Mouse (Mus musculus): ENCODE measurements at regions not wholly inside any gene's neighbourhood (a gene's known extent, or its start where the extent isn't known, plus 50 kb on each side); places are given as distances from the start of the nearest gene placed in this dataset.

GRCm38 (mm10) chr2:167821186-167821585, 110.7 kb upstream of the Ptpn1 start:
- no peak for DNase-seq (ENCODE audit: low spot score)

- no peak for DNase-seq (ENCODE audit: low spot score)
Observed at GRCm38 (mm10) chr2:167818799-167819198, 113.1 kb upstream of the Ptpn1 start.

DNA sequence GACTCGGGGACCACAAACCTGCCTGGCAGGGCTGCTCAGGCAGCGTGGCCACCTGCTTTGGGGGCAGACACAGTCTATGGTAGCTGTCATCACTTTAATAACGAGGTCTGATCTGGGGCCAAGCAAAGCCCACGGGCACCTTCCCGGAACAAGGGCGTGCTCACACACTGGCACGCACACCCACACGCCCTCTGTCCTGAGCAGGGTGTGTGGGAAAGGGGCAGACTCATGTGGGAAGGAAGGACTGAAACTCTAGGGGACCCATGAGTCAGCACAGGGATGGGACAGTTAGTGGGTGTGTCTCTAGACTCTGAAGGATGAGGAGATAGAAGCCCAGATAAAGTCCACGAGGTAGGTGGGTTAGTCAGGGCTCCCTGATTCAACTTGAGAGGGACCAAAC, 114.8 kb upstream of the Ptpn1 start:
- DNase-seq (ENCODE audit: low spot score), result no peak

- no peak for DNase-seq (ENCODE audit: low spot score)
Observed at GRCm38 (mm10) chr2:167815123-167815522, 116.7 kb upstream of the Ptpn1 start.

GRCm38 (mm10) chr2:167809256-167809655, 119.6 kb upstream of the Tmem189 start:
- no peak for DNase-seq (ENCODE audit: low spot score)

GRCm38 (mm10) chr2:167805629-167806304, 116.1 kb upstream of the Tmem189 start:
- no peak for DNase-seq (ENCODE audit: low spot score)

- DNase-seq (ENCODE audit: low spot score), result no peak
Observed at GRCm38 (mm10) chr2:167804493-167805227, 115.0 kb upstream of the Tmem189 start.

GRCm38 (mm10) chr2:167802494-167802893, 112.9 kb upstream of the Tmem189 start:
- DNase-seq (ENCODE audit: low spot score), result no peak

DNA sequence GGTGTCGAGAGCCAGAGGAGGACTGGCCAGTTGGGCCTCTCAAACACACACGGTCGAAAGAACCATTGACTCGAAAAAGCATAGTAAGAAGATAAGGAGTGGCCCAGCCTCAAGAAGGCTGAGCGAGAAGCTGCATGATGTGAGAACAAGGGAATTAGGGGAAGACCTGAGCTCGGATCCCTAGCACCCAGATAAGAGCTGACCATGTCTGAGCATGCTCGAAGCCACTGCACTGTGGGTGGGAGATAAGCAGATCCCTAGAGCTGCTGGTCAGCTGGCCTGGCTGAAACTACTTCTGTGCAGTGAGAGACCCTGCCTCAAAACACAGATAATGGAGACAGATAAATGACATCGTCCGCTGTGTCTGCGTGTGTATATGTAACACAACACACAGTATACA, 111.8 kb upstream of the Tmem189 start:
- DNase-seq (ENCODE audit: low spot score), result no peak

- no peak for DNase-seq (ENCODE audit: low spot score)
Observed at GRCm38 (mm10) chr2:167800648-167801245, 111.1 kb upstream of the Tmem189 start.

GRCm38 (mm10) chr2:167799629-167800387, 110.2 kb upstream of the Tmem189 start:
- no peak for DNase-seq (ENCODE audit: low spot score)

DNA sequence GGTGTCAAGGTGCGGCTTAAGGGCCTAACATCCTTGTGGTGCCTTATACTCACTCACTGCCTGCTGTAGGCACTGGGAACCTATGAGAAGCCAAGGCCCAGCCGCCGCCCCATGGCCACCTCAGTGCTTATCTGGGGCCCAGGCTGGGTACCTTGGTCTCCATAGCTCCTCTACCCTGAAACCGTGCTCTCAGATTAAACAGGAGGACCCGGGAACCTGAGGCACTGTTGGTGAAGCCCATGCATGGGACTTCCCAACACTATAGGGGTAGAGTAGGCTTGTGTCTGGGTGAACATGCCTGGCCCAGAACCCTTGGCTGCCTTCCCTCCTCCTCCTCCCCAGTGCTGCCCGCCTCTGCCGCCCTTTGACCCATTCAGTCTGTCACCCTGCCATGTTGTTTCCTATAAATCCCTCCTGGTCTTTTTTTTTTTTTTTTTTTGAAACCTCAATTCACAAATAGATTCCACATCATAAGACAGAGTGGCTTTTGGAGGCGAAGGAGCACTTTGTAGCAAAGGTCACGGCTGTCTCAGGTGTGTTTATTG, 109.4 kb upstream of the Tmem189 start:
- DNase-seq (ENCODE audit: low spot score), result no peak

GRCm38 (mm10) chr2:167798076-167798782, 108.6 kb upstream of the Tmem189 start:
- no peak for DNase-seq (ENCODE audit: low spot score)

DNA sequence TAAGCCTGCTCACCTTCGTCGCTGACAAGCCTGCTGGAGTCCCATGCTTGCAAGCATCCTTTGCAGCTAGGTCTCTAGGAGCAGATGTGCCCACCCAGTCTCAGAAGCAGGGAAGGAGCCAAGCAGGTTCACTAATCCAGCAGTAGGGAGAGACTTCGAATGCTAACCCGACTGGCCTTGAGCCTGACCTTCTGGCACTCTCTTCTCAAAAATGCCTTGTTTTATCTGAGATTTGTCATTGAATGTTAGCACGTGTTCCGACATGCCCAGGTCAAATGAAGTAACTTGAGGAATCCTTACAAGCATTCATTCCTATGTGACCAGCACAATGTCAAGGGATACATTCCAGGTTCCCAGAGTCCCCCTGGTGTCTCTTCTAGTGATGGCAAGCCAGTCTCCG, 105.9 kb upstream of the Tmem189 start:
- DNase-seq (ENCODE audit: low spot score), result no peak

- no peak for DNase-seq (ENCODE audit: low spot score)
Observed at GRCm38 (mm10) chr2:167793916-167794315, 104.3 kb upstream of the Tmem189 start.

- no peak for DNase-seq (ENCODE audit: low spot score)
Observed at GRCm38 (mm10) chr2:167792753-167793152, 103.1 kb upstream of the Tmem189 start.

DNA sequence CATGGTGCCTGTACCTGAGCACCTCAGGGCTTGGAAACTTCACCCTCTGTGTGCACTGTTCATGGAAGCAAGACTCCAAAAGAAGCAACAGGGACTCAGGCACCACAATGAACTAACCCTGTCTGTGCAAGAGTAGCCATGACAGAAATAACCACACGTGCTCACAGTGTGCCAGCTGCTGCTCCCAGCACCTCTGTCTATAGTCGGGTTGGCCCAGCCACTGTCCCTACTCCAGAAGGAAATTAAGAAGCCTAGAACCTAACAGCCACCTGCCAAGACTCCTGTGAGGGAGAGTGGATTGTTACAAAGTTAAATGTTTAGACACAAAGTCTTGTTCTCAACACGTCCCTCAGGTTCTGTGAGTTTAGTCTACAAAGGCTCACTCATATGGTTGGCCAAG, 102.7 kb upstream of the Tmem189 start:
- DNase-seq (ENCODE audit: low spot score), result no peak

DNA sequence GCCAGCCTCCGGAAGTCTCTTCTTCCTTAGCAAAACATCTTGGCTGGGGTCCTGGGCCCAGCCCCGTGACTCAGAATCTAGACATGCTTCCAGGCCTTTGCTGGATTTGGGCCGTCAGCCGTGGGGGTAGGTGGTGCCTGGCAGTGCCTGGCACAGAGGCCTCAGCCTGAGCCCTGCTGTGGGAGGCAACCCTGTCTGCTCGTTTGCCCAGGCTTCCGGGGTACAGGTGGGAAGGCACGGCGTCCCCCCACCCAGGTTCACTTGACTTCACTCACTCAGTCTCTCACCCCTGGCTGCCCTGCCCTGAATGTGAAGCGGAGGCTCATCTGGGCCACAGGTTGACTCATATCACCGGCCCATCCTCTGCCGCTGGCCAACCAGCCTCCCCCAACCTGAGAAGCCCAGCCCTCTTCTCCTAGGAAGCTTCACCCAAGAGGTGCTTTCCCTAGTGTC, 99.9 kb upstream of the Tmem189 start:
- DNase-seq (ENCODE audit: low spot score), result no peak

DNA sequence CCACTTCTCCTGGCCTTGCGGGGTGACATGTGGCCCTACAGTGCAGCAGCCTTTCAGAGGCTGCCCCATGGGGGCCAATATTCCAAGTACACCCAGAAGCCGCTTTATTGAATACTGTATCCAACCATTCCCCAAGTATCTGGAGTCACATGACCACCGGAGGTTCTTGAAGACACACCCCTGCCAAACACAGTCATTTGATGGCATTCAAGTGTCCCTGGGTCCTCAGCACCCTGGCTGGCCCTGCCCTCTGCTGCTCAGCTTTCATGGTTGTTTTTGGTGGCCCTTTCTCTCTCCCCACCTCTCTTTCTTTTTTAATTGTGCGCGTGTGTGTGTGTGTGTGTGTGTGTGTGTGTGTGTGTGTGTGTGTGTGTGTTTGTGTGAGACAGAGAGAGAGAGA, 97.3 kb upstream of the Tmem189 start:
- no peak for DNase-seq (ENCODE audit: low spot score)

DNA sequence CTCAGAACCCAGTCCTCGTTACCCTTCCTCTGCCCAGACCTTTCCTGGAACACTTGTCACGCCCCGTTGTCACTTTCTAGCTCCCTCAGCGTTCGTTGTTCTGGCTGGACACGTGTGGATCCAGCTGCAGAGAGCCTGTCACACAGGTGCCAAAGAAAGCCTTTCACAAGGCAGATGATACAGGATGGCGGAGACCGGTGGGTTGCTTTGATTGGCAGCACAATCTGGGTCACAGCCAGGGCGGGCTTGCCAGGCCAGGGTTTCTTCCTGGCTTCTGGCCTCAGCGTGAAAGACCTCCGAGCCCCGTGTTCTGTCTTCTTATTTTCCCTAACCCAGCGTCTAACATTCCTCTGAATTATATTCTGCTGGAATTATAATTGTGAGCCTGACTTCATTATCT, 94.7 kb upstream of the Tmem189 start:
- DNase-seq (ENCODE audit: low spot score), result no peak

GRCm38 (mm10) chr2:167783374-167783773, 93.8 kb upstream of the Tmem189 start:
- no peak for DNase-seq (ENCODE audit: low spot score)
